Mouse (Mus musculus) B cell, adult 67 days (primary cell): ENCODE data around the gene Nbr1. TPM values are rescaled to one million over a fixed set of nuclear protein-coding genes. Genes with fewer than 3 reads are reported as not detected.

Source experiments
- total RNA-seq, 2 experiments: library from RNA; stranded (reverse); gene quantifications; 4 replicates each; pipeline ENCODE4 v1.2.4; 2023

The Nbr1 gene
- total RNA-seq = 100 to 1,000 TPM; 128 to 161 TPM

DNA sequence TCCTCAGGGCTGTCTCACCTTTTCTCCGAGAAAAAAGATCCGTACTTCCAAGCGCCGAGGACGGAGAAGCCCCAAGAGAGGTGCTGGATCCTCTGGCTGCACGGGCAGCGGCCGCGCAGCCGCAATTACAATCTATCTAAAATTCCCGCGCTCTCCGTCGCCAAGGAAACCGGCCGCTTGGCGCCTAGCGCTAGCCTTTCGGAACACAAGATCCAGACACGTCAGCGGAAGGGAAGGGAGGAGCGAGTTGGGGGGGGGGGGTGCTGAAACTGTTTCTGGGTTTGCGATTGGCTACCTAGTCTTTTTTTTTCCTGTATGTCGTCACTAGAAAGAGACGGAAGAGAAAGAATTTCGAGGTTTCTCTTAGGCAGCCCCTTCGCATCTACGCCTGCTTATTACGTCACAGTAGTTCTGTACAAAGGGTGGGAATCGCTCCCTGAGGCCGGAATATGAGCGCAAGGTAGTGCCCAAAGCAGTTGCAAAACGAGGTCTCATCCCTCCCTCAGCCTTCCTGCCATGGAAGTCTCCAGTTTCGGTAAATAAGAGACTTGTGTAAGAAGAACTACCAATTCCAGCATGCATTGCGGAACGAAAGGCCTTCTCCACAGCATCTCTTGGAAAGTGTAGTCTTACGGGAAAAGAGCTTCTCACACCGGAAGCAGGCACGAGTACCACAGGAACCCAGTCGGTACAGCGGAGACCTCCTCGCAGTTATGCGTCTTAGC lies at the start of gene Nbr1, which contains the start of gene Brca1:
TSS of gene Nbr1 (plus strand) at position 399 of the 725 bp plus-strand sequence.
TSS of gene Brca1 (minus strand) at position 205 of the 725 bp plus-strand sequence.

DNA sequence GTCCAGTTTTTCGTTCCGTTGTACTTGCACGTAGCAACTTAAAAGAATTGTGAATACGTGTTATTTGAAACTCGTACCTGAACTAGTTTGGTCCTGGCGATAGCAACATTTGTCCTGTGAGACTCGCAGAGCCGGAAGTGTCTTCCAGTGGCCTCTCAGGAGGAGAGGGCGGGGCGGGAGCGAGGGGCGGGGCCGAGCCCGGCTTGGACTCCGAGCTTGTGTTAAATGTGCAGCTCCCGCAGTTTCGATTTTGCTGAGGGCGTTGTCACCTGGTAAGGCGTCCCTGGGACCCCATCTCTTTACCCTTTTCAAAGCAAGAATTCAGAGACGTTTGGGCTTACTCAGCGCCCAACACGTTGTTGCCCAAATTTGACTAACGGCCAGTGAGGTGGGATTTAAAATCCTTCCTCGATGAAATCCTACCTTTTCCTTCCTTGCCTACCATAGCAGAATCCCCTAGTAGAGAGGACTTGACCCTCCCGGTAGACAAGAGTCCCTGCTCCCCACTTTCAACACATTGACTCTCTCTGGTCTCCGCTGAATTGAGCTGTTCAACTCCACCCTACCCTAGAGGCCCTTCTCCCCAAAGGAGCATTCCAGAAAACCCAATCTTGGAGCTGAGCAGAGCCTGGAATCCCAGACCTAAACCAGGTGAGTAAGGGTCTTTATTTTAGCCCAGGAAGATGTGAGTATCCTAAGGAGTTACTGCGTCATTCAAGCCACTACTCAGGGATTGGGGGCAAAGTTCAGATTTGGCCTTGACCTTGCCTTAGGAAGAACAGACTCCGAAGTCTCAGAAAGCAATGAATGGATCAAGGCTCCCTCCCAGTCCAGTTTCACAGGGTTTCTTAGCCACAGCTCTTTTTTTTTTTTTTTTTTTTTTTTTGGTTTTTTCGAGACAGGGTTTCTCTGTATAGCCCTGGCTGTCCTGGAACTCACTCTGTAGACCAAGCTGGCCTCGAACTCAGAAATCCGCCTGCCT lies 30.4 kb downstream of the Nbr1 start, which contains the start of gene Tmem106a:
TSS of gene Tmem106a (plus strand) at position 189 of the 982 bp plus-strand sequence.

DNA sequence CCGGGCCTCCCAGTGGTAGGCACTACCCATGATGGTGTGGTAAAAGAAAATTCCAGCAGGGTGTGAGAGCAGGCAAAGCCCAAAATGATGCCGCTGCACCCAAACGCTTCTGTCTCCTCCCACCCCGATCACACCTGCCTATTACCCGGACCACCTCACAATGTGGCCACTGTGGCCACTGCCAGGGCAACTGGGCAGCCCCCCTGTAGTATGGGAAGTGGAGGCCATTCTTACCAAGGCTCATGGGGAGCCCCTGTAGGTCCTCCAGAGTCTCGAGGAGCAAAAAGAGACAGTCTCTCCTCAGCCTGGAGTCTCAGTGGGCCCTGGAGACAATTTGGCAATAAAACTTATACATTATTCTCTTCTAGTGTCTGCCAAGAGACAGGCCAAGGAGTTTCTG lies 47.2 kb downstream of the Nbr1 start, which contains the start of gene Gm11634:
TSS of gene Gm11634 (minus strand) at position 101 of the 400 bp plus-strand sequence.

DNA sequence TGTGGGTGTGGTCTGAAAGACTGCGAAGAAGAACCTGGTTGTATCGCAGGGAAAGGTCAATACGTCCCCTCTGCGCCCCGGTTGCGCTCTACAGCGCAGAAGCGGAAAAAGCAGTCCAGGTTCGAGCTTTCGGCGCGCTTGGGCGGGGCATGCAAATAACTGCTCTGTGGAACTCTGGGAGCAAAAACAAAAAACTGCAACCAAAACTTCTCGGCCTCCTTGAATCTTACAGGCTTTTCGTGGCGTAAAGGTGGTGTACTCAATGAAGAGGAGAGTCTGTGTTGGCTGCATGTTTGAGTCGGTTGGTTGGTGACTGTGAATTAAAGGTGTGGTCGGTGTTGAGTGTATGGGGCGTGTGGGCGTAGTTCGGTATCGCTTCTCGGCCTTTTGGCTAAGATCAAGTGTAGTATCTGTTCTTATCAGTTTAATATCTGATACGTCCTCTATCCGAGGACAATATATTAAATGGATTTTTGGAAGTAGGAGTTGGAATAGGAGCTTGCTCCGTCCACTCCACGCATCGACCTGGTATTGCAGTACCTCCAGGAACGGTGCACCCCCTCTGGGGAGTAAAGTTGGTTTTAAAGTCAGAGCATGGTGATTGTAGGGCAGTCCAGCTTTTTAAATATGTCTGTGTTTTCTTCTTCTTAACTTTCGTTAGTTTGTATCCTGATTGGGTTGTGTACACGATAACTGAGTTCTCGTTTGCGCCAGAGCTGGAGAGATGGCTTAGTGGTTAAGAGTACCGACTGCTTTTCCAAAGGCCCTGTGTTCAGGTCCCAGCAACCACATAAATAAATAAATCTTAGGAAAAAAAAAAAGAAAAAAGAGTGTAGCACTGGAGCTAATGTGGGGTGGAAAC lies 75.3 kb downstream of the Nbr1 start, which contains the start of gene Rdm1:
TSS of gene Rdm1 (plus strand) at position 201 of the 862 bp plus-strand sequence.

Other genes with a start within 250 kb of the Nbr1 start
- gene Becn1, start 249.9 kb upstream of the Nbr1 start, total RNA-seq = 100 to 1,000 TPM; 185 to 187 TPM
- 100 to 1,000 TPM; 143 to 148 TPM for gene Psme3, start 235.9 kb upstream of the Nbr1 start, total RNA-seq
- 10 to 100 TPM; 13.2 to 14.9 TPM for gene Aoc2, start 227.1 kb upstream of the Nbr1 start, total RNA-seq
- gene Aoc3, start 221.5 kb upstream of the Nbr1 start, total RNA-seq = under 1 TPM in 1 of 2 experiments, not detected in 1; 0.50 TPM
- gene G6pc, start 184.6 kb upstream of the Nbr1 start, total RNA-seq = not detected
- 10 to 100 TPM; 30.7 to 36.3 TPM for gene Aarsd1, start 134.5 kb upstream of the Nbr1 start, total RNA-seq
- 1 to 10 TPM in 1 of 2 experiments, not detected in 1; 2.8 TPM for gene Gm27029, start 127.4 kb upstream of the Nbr1 start, total RNA-seq
- 10 to 100 TPM; 22.5 to 22.6 TPM for gene Rundc1, start 127.1 kb upstream of the Nbr1 start, total RNA-seq
- gene Ptges3l, start 126.8 kb upstream of the Nbr1 start, total RNA-seq = 1 to 10 TPM; 1.9 to 2.6 TPM
- 100 to 1,000 TPM; 111 to 123 TPM for gene Rpl27, start 109.9 kb upstream of the Nbr1 start, total RNA-seq
- 10 to 100 TPM; 72.3 to 76.1 TPM for gene Ifi35, start 103.7 kb upstream of the Nbr1 start, total RNA-seq
- gene Rnd2, start 87.2 kb upstream of the Nbr1 start, total RNA-seq = under 1 TPM in 1 of 2 experiments, not detected in 1; 0.52 TPM
- gene Vat1, start 85.9 kb upstream of the Nbr1 start, total RNA-seq = 10 to 100 TPM; 18.7 to 19.2 TPM
- 1 to 10 TPM; 8.8 to 9.8 TPM for gene Brca1, start 194 bp upstream of the Nbr1 start, total RNA-seq
- 10 to 100 TPM in 1 of 2 experiments, 1 to 10 TPM in 1; 9.5 to 13.6 TPM for gene Tmem106a, start 30.1 kb downstream of the Nbr1 start, total RNA-seq
- gene Gm11634, start 47.1 kb downstream of the Nbr1 start, total RNA-seq = not detected
- gene Rdm1, start 75.0 kb downstream of the Nbr1 start, total RNA-seq = 10 to 100 TPM; 57.8 to 65.9 TPM
- 1 to 10 TPM; 2.2 to 4.6 TPM for gene Arl4d, start 113.4 kb downstream of the Nbr1 start, total RNA-seq
- 10 to 100 TPM; 79.1 to 84.1 TPM for gene Dhx8, start 180.8 kb downstream of the Nbr1 start, total RNA-seq
- gene Etv4, start 233.2 kb downstream of the Nbr1 start, total RNA-seq = not detected